Mouse (Mus musculus) limb, embryonic 14.5 days (tissue): ENCODE data around the gene Nod1. TPM values are rescaled to one million over a fixed set of nuclear protein-coding genes. Genes with fewer than 3 reads are reported as not detected.

Experiments used
- ATAC-seq: fragments of 200-750 bp; cut with Nextera tagmentation; 2 replicates; pipeline ENCODE4 v1.8.0; 2017; ENCODE audit warnings: low read depth, moderate number of reproducible peaks, moderate TSS enrichment; ENCODE audit not compliant: low FRiP score
- DNase-seq: peaks from one replicate; pipeline ENCODE4 v3.0.0-alpha.2; 2015; ENCODE audit warnings: low spot score
- H3K27ac ChIP-seq: fragments of 300-500 bp; sonication (generic); replicated peaks from 2 replicates; pipeline ENCODE4 v1.5.1; 2014; ENCODE audit warnings: low read depth, mild to moderate bottlenecking, low read length, moderate library complexity, mixed read lengths
- H3K27me3 ChIP-seq: fragments of 300-500 bp; sonication (generic); 2 replicates; pipeline ENCODE4 v1.6.1; 2014; ENCODE audit warnings: low read length, mixed read lengths; ENCODE audit not compliant: control insufficient read depth, insufficient read depth
- H3K36me3 ChIP-seq: fragments of 300-500 bp; sonication (generic); 2 replicates; pipeline ENCODE4 v1.6.1; 2014; ENCODE audit warnings: mild to moderate bottlenecking, low read length, moderate library complexity, mixed read lengths; ENCODE audit not compliant: control insufficient read depth, insufficient read depth
- H3K4me1 ChIP-seq: fragments of 300-500 bp; sonication (generic); 2 replicates; pipeline ENCODE4 v1.6.1; 2014; ENCODE audit warnings: antibody characterized with exemption, low read length, mixed read lengths; ENCODE audit not compliant: control insufficient read depth, insufficient read depth
- H3K4me2 ChIP-seq: fragments of 300-500 bp; sonication (generic); replicated peaks from 2 replicates; pipeline ENCODE4 v1.6.1; 2014; ENCODE audit warnings: low read depth, mild to moderate bottlenecking, low read length, moderate library complexity; ENCODE audit not compliant: severe bottlenecking
- H3K4me3 ChIP-seq: fragments of 300-500 bp; sonication (generic); replicated peaks from 2 replicates; pipeline ENCODE4 v1.5.1; 2014; ENCODE audit warnings: low read length
- H3K9ac ChIP-seq: fragments of 300-500 bp; sonication (generic); 2 replicates; pipeline ENCODE4 v1.6.1; 2014; ENCODE audit warnings: mild to moderate bottlenecking, low read depth, low read length, moderate library complexity; ENCODE audit not compliant: severe bottlenecking
- H3K9me3 ChIP-seq: fragments of 300-500 bp; sonication (generic); 2 replicates; pipeline ENCODE4 v1.6.1; 2016; ENCODE audit warnings: low read length; ENCODE audit not compliant: control insufficient read depth
- POLR2A ChIP-seq: fragments of 200-500 bp; IDR thresholded peaks from 2 replicates; pipeline ENCODE4 v1.8.0; 2012; ENCODE audit warnings: inconsistent platforms, mild to moderate bottlenecking, moderate library complexity, borderline replicate concordance; ENCODE audit not compliant: insufficient read depth, insufficient read length; ENCODE audit errors: extremely low read depth
- WGBS: fragments of 180-500 bp; shearing (Covaris S2); extraction: QIAGEN DNeasy Blood & Tissue Kit; methylation state at CpG from one replicate; pipeline ENCODE4 v1.1.7; 2014; 5-methylcytosine and 5-hydroxymethylcytosine counted together
- polyA plus RNA-seq, 2 experiments: library from polyadenylated mRNA; depleted of rRNA in 1 of 2; stranded (reverse) in 1 of 2; unstranded in 1 of 2; fragments of >200 nt; fragmentation: Nextera tagmentation in 1 of 2; extraction: Ambion mirVana in 1 of 2; gene quantifications; 2 replicates each; pipeline versions ENCODE4 v1.2.1 to v1.2.3; 2012 to 2014

Nod1 gene
- polyA plus RNA-seq, 2 experiments, result 7.4 to 13.1 TPM

GRCm38 (mm10) chr6:54967591-54967990, 4.8 kb downstream of the Nod1 start:
- peak; percentile 38 for DNase-seq

GRCm38 (mm10) chr6:54965234-54965633, 7.2 kb downstream of the Nod1 start:
- DNase-seq, result no peak
- Histone ChIP-seq H3K9me3 (no peaks in the 10 kb centered on the region), H3K27me3 (no peaks in the 10 kb centered on the region), H3K4me2 (no peak overlapping the region), H3K27ac (no peak overlapping the region), H3K9ac (no peak overlapping the region), H3K36me3 (no peaks in the 10 kb centered on the region), H3K4me1 (no peaks in the 10 kb centered on the region), H3K4me3 (no peak overlapping the region)
- no peak for ATAC-seq
- no peak for TF ChIP-seq POLR2A
- WGBS, result 19% methylated on average over 5 of the region's 5 CpGs

More at GRCm38 (mm10) chr6:54967591-54967990, 4.8 kb downstream of the Nod1 start:
- Histone ChIP-seq H3K9me3 (no peaks in the 10 kb centered on the region), H3K4me3 (no peak overlapping the region), H3K36me3 (no peaks in the 10 kb centered on the region), H3K27ac (no peak overlapping the region), H3K27me3 (no peaks in the 10 kb centered on the region), H3K9ac (no peak overlapping the region), H3K4me1 (no peaks in the 10 kb centered on the region), H3K4me2 (no peak overlapping the region)
- 15% methylated on average over 10 of the region's 10 CpGs for WGBS
- ATAC-seq, result no peak
- no peak for TF ChIP-seq POLR2A

DNA sequence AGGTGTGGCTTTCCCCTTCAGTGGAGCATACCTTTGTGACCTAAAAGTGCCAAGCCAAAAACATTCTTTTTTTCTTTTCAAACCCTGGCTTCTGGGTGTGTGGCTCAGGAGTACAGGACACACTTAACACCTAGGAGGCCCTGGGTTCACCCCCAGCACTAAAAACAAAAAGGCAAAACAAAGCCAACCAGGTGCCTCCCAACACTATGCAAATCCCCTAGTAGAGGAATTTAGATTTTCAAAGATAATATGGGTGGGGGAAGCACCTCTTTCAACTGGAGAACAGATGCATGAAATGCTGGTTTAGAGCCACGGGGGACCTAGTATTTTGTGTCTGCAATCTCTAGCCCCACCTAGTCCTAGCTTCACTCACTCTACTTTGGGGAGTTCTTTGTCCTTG, 7.7 kb downstream of the Nod1 start:
- DNase-seq, result no peak
- no peak overlapping the region for H3K4me2 ChIP-seq
- H3K4me3 ChIP-seq, result no peak overlapping the region
- TF ChIP-seq POLR2A, result no peak
- no peak for ATAC-seq
- WGBS, result 43% methylated on average over 1 of the region's 1 CpGs
- H3K9me3 ChIP-seq, result no peaks in the 10 kb centered on the region
- no peak overlapping the region for H3K27ac ChIP-seq
- H3K36me3 ChIP-seq, result no peaks in the 10 kb centered on the region
- H3K9ac ChIP-seq, result no peak overlapping the region
- H3K27me3 ChIP-seq, result no peaks in the 10 kb centered on the region
- no peaks in the 10 kb centered on the region for H3K4me1 ChIP-seq

- no peak for TF ChIP-seq POLR2A
- Histone ChIP-seq H3K9ac (no peak overlapping the region), H3K27me3 (no peaks in the 10 kb centered on the region), H3K9me3 (no peaks in the 10 kb centered on the region), H3K27ac (no peak overlapping the region), H3K4me2 (no peak overlapping the region), H3K4me1 (no peaks in the 10 kb centered on the region), H3K36me3 (no peaks in the 10 kb centered on the region), H3K4me3 (no peak overlapping the region)
- ATAC-seq (no peak), DNase-seq (no peak)
- 86% methylated on average over 2 of the region's 2 CpGs for WGBS
These were observed 8.8 kb downstream of the Nod1 start for GRCm38 (mm10) chr6:54963599-54963998.

GRCm38 (mm10) chr6:54957655-54958054, 14.8 kb downstream of the Nod1 start:
- DNase-seq, result no peak
- WGBS, result 87% methylated on average over 8 of the region's 8 CpGs
- 0 out of 2 replicates have a peak, but pooled peaks cover 3% of the 10 kb centered on the region for H3K4me1 ChIP-seq
- no peaks in the 10 kb centered on the region for H3K27me3 ChIP-seq
- no peak overlapping the region for H3K4me3 ChIP-seq
- no peak for ATAC-seq
- H3K9ac ChIP-seq, result no peak overlapping the region
- TF ChIP-seq POLR2A, result no peak
- no peak overlapping the region for H3K27ac ChIP-seq
- H3K4me2 ChIP-seq, result no peak overlapping the region
- no peaks in the 10 kb centered on the region for H3K9me3 ChIP-seq
- no peaks in the 10 kb centered on the region for H3K36me3 ChIP-seq

- H3K4me2 ChIP-seq, result no peak overlapping the region
- no peak overlapping the region for H3K9ac ChIP-seq
- H3K27ac ChIP-seq, result no peak overlapping the region
- H3K4me1 ChIP-seq, result 0 out of 2 replicates have a peak, but pooled peaks cover 3% of the 10 kb centered on the region
- no peaks in the 10 kb centered on the region for H3K27me3 ChIP-seq
- no peaks in the 10 kb centered on the region for H3K9me3 ChIP-seq
- TF ChIP-seq POLR2A, result no peak
- ATAC-seq (no peak), DNase-seq (no peak)
- H3K4me3 ChIP-seq, result no peak overlapping the region
- WGBS, result 44% methylated on average over 1 of the region's 1 CpGs
- H3K36me3 ChIP-seq, result no peaks in the 10 kb centered on the region
These were observed 16.0 kb downstream of the Nod1 start for GRCm38 (mm10) chr6:54956425-54956824.
